Mouse (Mus musculus) brain, embryonic 14.5 days (tissue): Measurements from ENCODE around the gene Dnajc5g. TPM values are rescaled to one million over a fixed set of nuclear protein-coding genes. Genes with fewer than 3 reads are reported as not detected.

Experiments
- DNase-seq: peaks from one replicate; pipeline ENCODE4 v3.0.0-alpha.2; 2011; ENCODE audit warnings: low read depth
- CTCF ChIP-seq: fragments of 200-500 bp; IDR thresholded peaks from 2 replicates; pipeline ENCODE4 v1.5.1; 2012; ENCODE audit warnings: inconsistent platforms, mild to moderate bottlenecking, moderate library complexity, borderline replicate concordance; ENCODE audit not compliant: insufficient read depth, insufficient read length; ENCODE audit errors: extremely low read depth
- POLR2A ChIP-seq: fragments of 200-500 bp; IDR thresholded peaks from 2 replicates; pipeline ENCODE4 v1.6.1; 2012; ENCODE audit warnings: mild to moderate bottlenecking, inconsistent platforms, borderline replicate concordance; ENCODE audit not compliant: poor library complexity, insufficient read depth, insufficient read length, severe bottlenecking; ENCODE audit errors: extremely low read depth
- polyA plus RNA-seq: library from polyadenylated mRNA; depleted of rRNA; stranded (reverse); fragments of >200 nt; gene quantifications from 2 replicates; pipeline ENCODE4 v1.2.3, GENCODE M21; 2012; rRNA removed

Gene Dnajc5g
- polyA plus RNA-seq, 1 experiment: not detected

- DNase-seq: no peak
- TF ChIP-seq CTCF (no peak), POLR2A (no peak)
Measured at GRCm38 (mm10) chr5:31151746-31152145, 45.7 kb downstream of the Dnajc5g start.

- TF ChIP-seq POLR2A (no peak), CTCF (no peak)
- no peak for DNase-seq
Measured at GRCm38 (mm10) chr5:31153516-31154151, 47.5 kb downstream of the Dnajc5g start.

GRCm38 (mm10) chr5:31154152-31154553, 48.1 kb downstream of the Dnajc5g start, which contains the start of gene Mpv17:
Gene Mpv17 (minus strand): TSS chr5:31154251.
- peak; percentile 95 for DNase-seq
- TF ChIP-seq CTCF (no peak), POLR2A (peak; percentile 63; the same call in 1 of the 2 replicates)

Other genes with a start within 250 kb of the Dnajc5g start
- gene Tmem214, start 238.3 kb upstream of the Dnajc5g start, polyA plus RNA-seq: 82.3 and 88.6 TPM in 2 replicates
- gene Agbl5, start 217.6 kb upstream of the Dnajc5g start, polyA plus RNA-seq: 70.9 and 72.1 TPM in 2 replicates
- gene Ost4, start 198.5 kb upstream of the Dnajc5g start, polyA plus RNA-seq: 162 and 256 TPM in 2 replicates
- gene Emilin1, start 192.9 kb upstream of the Dnajc5g start, polyA plus RNA-seq: 12.8 and 23.0 TPM in 2 replicates
- gene Khk, start 184.9 kb upstream of the Dnajc5g start, polyA plus RNA-seq: 7.9 and 8.5 TPM in 2 replicates
- gene Cgref1, start 160.7 kb upstream of the Dnajc5g start, polyA plus RNA-seq: 27.4 and 34.4 TPM in 2 replicates
- gene Preb, start 145.9 kb upstream of the Dnajc5g start, polyA plus RNA-seq: 178 and 250 TPM in 2 replicates
- not detected in 2 replicates for gene Tcf23, start 137.6 kb upstream of the Dnajc5g start, polyA plus RNA-seq
- 122 and 154 TPM in 2 replicates for gene Atraid, start 58.0 kb upstream of the Dnajc5g start, polyA plus RNA-seq
- 40.7 and 44.5 TPM in 2 replicates for gene Slc5a6, start 57.4 kb upstream of the Dnajc5g start, polyA plus RNA-seq
- gene Cad, start 51.5 kb upstream of the Dnajc5g start, polyA plus RNA-seq: 33.8 and 34.0 TPM in 2 replicates
- gene Slc30a3, start 2.0 kb downstream of the Dnajc5g start, polyA plus RNA-seq: 21.2 and 31.6 TPM in 2 replicates
- 0.05 TPM in 1 of 2 replicates, not detected in the other for gene Trim54, start 10.4 kb downstream of the Dnajc5g start, polyA plus RNA-seq
- gene Ucn, start 32.5 kb downstream of the Dnajc5g start, polyA plus RNA-seq: not detected in 2 replicates
- gene Mpv17, start 48.0 kb downstream of the Dnajc5g start, polyA plus RNA-seq: 55.9 and 74.4 TPM in 2 replicates
- gene Gm29609, start 73.6 kb downstream of the Dnajc5g start, polyA plus RNA-seq: 3.7 and 4.1 TPM in 2 replicates
- gene Gtf3c2, start 73.9 kb downstream of the Dnajc5g start, polyA plus RNA-seq: 94.3 and 110 TPM in 2 replicates
- 96.8 and 110 TPM in 2 replicates for gene Snx17, start 86.9 kb downstream of the Dnajc5g start, polyA plus RNA-seq
- gene Eif2b4, start 87.1 kb downstream of the Dnajc5g start, polyA plus RNA-seq: 53.3 and 58.6 TPM in 2 replicates
- 62.0 and 96.9 TPM in 2 replicates for gene Zfp513, start 96.0 kb downstream of the Dnajc5g start, polyA plus RNA-seq
- 143 and 192 TPM in 2 replicates for gene Ppm1g, start 114.4 kb downstream of the Dnajc5g start, polyA plus RNA-seq
- 143 and 175 TPM in 2 replicates for gene Nrbp1, start 134.6 kb downstream of the Dnajc5g start, polyA plus RNA-seq
- gene Gm9970, start 134.9 kb downstream of the Dnajc5g start, polyA plus RNA-seq: 0.15 TPM in 1 of 2 replicates, not detected in the other
- gene Krtcap3, start 145.4 kb downstream of the Dnajc5g start, polyA plus RNA-seq: 3.4 and 6.4 TPM in 2 replicates
- gene Ift172, start 184.8 kb downstream of the Dnajc5g start, polyA plus RNA-seq: 48.2 and 51.9 TPM in 2 replicates
- gene Fndc4, start 189.8 kb downstream of the Dnajc5g start, polyA plus RNA-seq: 149 and 214 TPM in 2 replicates
- 0.77 and 0.86 TPM in 2 replicates for gene Gckr, start 191.2 kb downstream of the Dnajc5g start, polyA plus RNA-seq